Mouse (Mus musculus) right cerebral cortex, adult 18-20 months (tissue): ENCODE measurements at regions not wholly inside any gene's neighbourhood (a gene's known extent, or its start where the extent isn't known, plus 50 kb on each side); places are given as distances from the start of the nearest gene placed in this dataset.
A peak's percentile ranks its signal among the peaks of the same experiment; 100 is the strongest.

Experiments used
- DNase-seq: peaks from one replicate; pipeline ENCODE4 v3.0.0; 2022; ENCODE audit warnings: mixed read lengths

GRCm38 (mm10) chr16:69125361-69125760, 738.2 kb downstream of the Speer2 start:
- no peak for DNase-seq

GRCm38 (mm10) chr16:69105331-69105730, 758.2 kb downstream of the Speer2 start:
- DNase-seq, result no peak

GRCm38 (mm10) chr16:69093083-69093482, 770.5 kb downstream of the Speer2 start:
- DNase-seq, result peak; percentile 10

- DNase-seq, result no peak
Observed at GRCm38 (mm10) chr16:69051124-69051523, 812.4 kb downstream of the Speer2 start.
